Comparison of ENCODE assay signal across 28 mouse cellular contexts in genomic region chr16:19997616-19998015, GRCm38 (mm10). TPM values are rescaled to one million over a fixed set of nuclear protein-coding genes. Genes with fewer than 3 reads are reported as not detected.
DNase-seq lines count a peak whose midpoint lies in the region; ATAC-seq and TF ChIP-seq lines count a peak whose summit lies in the region.
"Had no signal": no experiment of that assay in that cellular context is flagged by ENCODE, and none has a peak within 500 bp of the region (broad histone marks: within the 10 kb centered on the region; RNA-seq: fewer than 3 reads in every experiment).

No protein-coding gene starts in this region.

- no peak for ATAC-seq in embryonic facial prominence, embryonic 13.5 days (ENCODE audit: insufficient number of reproducible peaks, insufficient read depth, low FRiP score, low TSS enrichment, low read depth)
- ATAC-seq in lung, embryonic 14.5 days (ENCODE audit: insufficient read depth), result no peak
- ATAC-seq in stomach, embryonic 14.5 days (ENCODE audit: insufficient number of reproducible peaks, insufficient read depth, low FRiP score, low read depth), result no peak; the same call in 1 of the 2 replicates
- no peak for ATAC-seq in stomach, postnatal 0 days (ENCODE audit: low FRiP score, low TSS enrichment)
- ATAC-seq: activated CD4-positive, CD25-positive, alpha-beta regulatory T cell, adult 4 months; forebrain, embryonic 14.5 days; forebrain, postnatal 0 days; hindbrain, postnatal 0 days; inflammation-experienced regulatory T-cells, adult 6 months had no signal

- H3K9ac ChIP-seq in embryonic facial prominence, embryonic 13.5 days, result no peak overlapping the region
- H3K9ac ChIP-seq in lung, embryonic 14.5 days, result no peak overlapping the region
- H3K9ac ChIP-seq in stomach, embryonic 14.5 days (replicated peaks; ENCODE audit: low read depth, low read length), result no peak overlapping the region
- no peak overlapping the region for H3K9ac ChIP-seq in stomach, postnatal 0 days (ENCODE audit: low read length)
- H3K9ac ChIP-seq: embryonic facial prominence, embryonic 12.5 days; forebrain, postnatal 0 days; heart, embryonic 12.5 days; heart, embryonic 15.5 days; hindbrain, embryonic 14.5 days had no signal

- no peaks in the 10 kb centered on the region for H3K9me3 ChIP-seq in embryonic facial prominence, embryonic 13.5 days
- H3K9me3 ChIP-seq in embryonic facial prominence, embryonic 10.5 days, result no peaks in the 10 kb centered on the region
- no peaks in the 10 kb centered on the region for H3K9me3 ChIP-seq in lung, embryonic 14.5 days (ENCODE audit: low read depth, low read length)
- H3K9me3 ChIP-seq in stomach, embryonic 14.5 days (ENCODE audit: control insufficient read depth, low read depth, low read length), result no peaks in the 10 kb centered on the region
- H3K9me3 ChIP-seq in stomach, postnatal 0 days (ENCODE audit: control insufficient read depth, low read length), result no peaks in the 10 kb centered on the region
- H3K9me3 ChIP-seq: embryonic facial prominence, embryonic 12.5 days; heart, embryonic 12.5 days; heart, embryonic 15.5 days; hindbrain, embryonic 10.5 days had no signal

- DNase-seq in embryonic facial prominence, embryonic 10.5 days (ENCODE audit: low spot score), result no peak
- no peak for DNase-seq in lung, embryonic 14.5 days
- DNase-seq in lung, postnatal 10 days, result no peak
- no peak for DNase-seq in stomach, postnatal 0 days (ENCODE audit: low spot score)
- DNase-seq in layer of hippocampus, adult 11-12 months (ENCODE audit: low spot score), result no peak
- no peak for DNase-seq in right cerebral cortex, postnatal 4 days
- DNase-seq: adrenal gland, postnatal 10 days; adrenal gland, postnatal 36 days; cerebellum, adult 18-20 months; cerebellum, adult 9-10 months; cerebellum, postnatal 14 days; forebrain, postnatal 0 days; gastrocnemius, adult 2 months; gastrocnemius, postnatal 14 days; heart, adult 18-20 months; heart, postnatal 10 days; heart, postnatal 36 days had no signal

- no peak for TF ChIP-seq CTCF in lung, embryonic 14.5 days (IDR thresholded peaks at IDR 0.05; ENCODE audit: low read depth)
- TF ChIP-seq CTCF in stomach, postnatal 0 days (IDR thresholded peaks at IDR 0.05; ENCODE audit: low read depth), result no peak

- 81% methylated on average over 7 of the region's 7 CpGs for WGBS in embryonic facial prominence, embryonic 13.5 days
- WGBS in embryonic facial prominence, embryonic 10.5 days, result 91% methylated on average over 7 of the region's 7 CpGs
- WGBS in lung, embryonic 14.5 days, result 82% methylated on average over 7 of the region's 7 CpGs
- WGBS in stomach, embryonic 14.5 days, result 84% methylated on average over 7 of the region's 7 CpGs
- WGBS in stomach, postnatal 0 days, result 81% methylated on average over 7 of the region's 7 CpGs

- H3K4me1 ChIP-seq in embryonic facial prominence, embryonic 13.5 days, result no peaks in the 10 kb centered on the region
- H3K4me1 ChIP-seq in embryonic facial prominence, embryonic 10.5 days, result no peaks in the 10 kb centered on the region
- 0 out of 2 replicates have a peak, but pooled peaks cover 3% of the 10 kb centered on the region for H3K4me1 ChIP-seq in lung, embryonic 14.5 days (ENCODE audit: insufficient read depth)
- no peaks in the 10 kb centered on the region for H3K4me1 ChIP-seq in stomach, embryonic 14.5 days (ENCODE audit: control insufficient read depth, insufficient read depth, low read length)
- H3K4me1 ChIP-seq in stomach, postnatal 0 days (replicated peaks; ENCODE audit: control insufficient read depth, insufficient read depth), result no peaks in the 10 kb centered on the region
- H3K4me1 ChIP-seq: embryonic facial prominence, embryonic 12.5 days; heart, embryonic 12.5 days; heart, embryonic 15.5 days; hindbrain, embryonic 10.5 days had no signal

- no peak overlapping the region for H3K4me2 ChIP-seq in embryonic facial prominence, embryonic 13.5 days
- H3K4me2 ChIP-seq in lung, embryonic 14.5 days, result no peak overlapping the region
- no peak overlapping the region for H3K4me2 ChIP-seq in stomach, embryonic 14.5 days (replicated peaks; ENCODE audit: low read depth, low read length)
- H3K4me2 ChIP-seq in stomach, postnatal 0 days (replicated peaks; ENCODE audit: low read depth), result no peak overlapping the region
- H3K4me2 ChIP-seq: embryonic facial prominence, embryonic 12.5 days; heart, embryonic 12.5 days; heart, embryonic 15.5 days; hindbrain, embryonic 14.5 days had no signal

- no peak overlapping the region for H3K4me3 ChIP-seq in embryonic facial prominence, embryonic 13.5 days
- no peak overlapping the region for H3K4me3 ChIP-seq in embryonic facial prominence, embryonic 10.5 days
- H3K4me3 ChIP-seq in lung, embryonic 14.5 days (ENCODE audit: low read depth, low read length), result no peak overlapping the region
- H3K4me3 ChIP-seq in stomach, embryonic 14.5 days (ENCODE audit: low read depth, low read length), result no peak overlapping the region
- no peak overlapping the region for H3K4me3 ChIP-seq in stomach, postnatal 0 days (ENCODE audit: low read depth, low read length)
- H3K4me3 ChIP-seq: embryonic facial prominence, embryonic 12.5 days; gastrocnemius, adult 2 months; heart, embryonic 12.5 days; heart, embryonic 15.5 days; hindbrain, embryonic 10.5 days had no signal

- H3K36me3 ChIP-seq in embryonic facial prominence, embryonic 13.5 days, result no peaks in the 10 kb centered on the region
- H3K36me3 ChIP-seq in embryonic facial prominence, embryonic 10.5 days (replicated peaks), result no peaks in the 10 kb centered on the region
- no peaks in the 10 kb centered on the region for H3K36me3 ChIP-seq in lung, embryonic 14.5 days (ENCODE audit: insufficient read depth)
- no peaks in the 10 kb centered on the region for H3K36me3 ChIP-seq in stomach, embryonic 14.5 days (ENCODE audit: control insufficient read depth, insufficient read depth, low read length)
- no peaks in the 10 kb centered on the region for H3K36me3 ChIP-seq in stomach, postnatal 0 days (ENCODE audit: control insufficient read depth, insufficient read depth, low read length)
- H3K36me3 ChIP-seq: embryonic facial prominence, embryonic 12.5 days; heart, embryonic 12.5 days; heart, embryonic 15.5 days; hindbrain, embryonic 10.5 days had no signal

- H3K27ac ChIP-seq in embryonic facial prominence, embryonic 13.5 days, result peak overlapping the region; percentile 33; the same call in 1 of the 2 replicates
- no peak overlapping the region for H3K27ac ChIP-seq in embryonic facial prominence, embryonic 10.5 days (replicated peaks)
- H3K27ac ChIP-seq in lung, embryonic 14.5 days (ENCODE audit: low read depth), result peak overlapping the region; percentile 60; the same call in 1 of the 2 replicates
- peak overlapping the region; percentile 21; the same call in 1 of the 2 replicates for H3K27ac ChIP-seq in stomach, embryonic 14.5 days (ENCODE audit: low read length)
- no peak overlapping the region; the same call in 1 of the 2 replicates for H3K27ac ChIP-seq in stomach, postnatal 0 days (replicated peaks)
- H3K27ac ChIP-seq: embryonic facial prominence, embryonic 12.5 days; gastrocnemius, adult 2 months; heart, embryonic 15.5 days; hindbrain, embryonic 10.5 days; hindbrain, embryonic 14.5 days; hindbrain, postnatal 0 days had no signal

- no peak for TF ChIP-seq EP300 in stomach, postnatal 0 days (optimal IDR thresholded peaks at IDR 0.05)

- H3K27me3 ChIP-seq in embryonic facial prominence, embryonic 13.5 days, result no peaks in the 10 kb centered on the region
- H3K27me3 ChIP-seq in embryonic facial prominence, embryonic 10.5 days (replicated peaks; ENCODE audit: low read depth, poor library complexity, severe bottlenecking), result no peaks in the 10 kb centered on the region
- H3K27me3 ChIP-seq in lung, embryonic 14.5 days (ENCODE audit: insufficient read depth, low read length), result no peaks in the 10 kb centered on the region
- no peaks in the 10 kb centered on the region for H3K27me3 ChIP-seq in stomach, embryonic 14.5 days (ENCODE audit: control insufficient read depth, insufficient read depth, low read length)
- H3K27me3 ChIP-seq in stomach, postnatal 0 days (ENCODE audit: control insufficient read depth, insufficient read depth, low read length), result no peaks in the 10 kb centered on the region
- H3K27me3 ChIP-seq: embryonic facial prominence, embryonic 12.5 days; heart, embryonic 12.5 days; heart, embryonic 15.5 days had no signal

RNA-seq across cellular contexts. Expression of gene Klhl6, which starts 14.8 kb away (rescaled TPM):
- polyA plus RNA-seq in embryonic facial prominence, embryonic 13.5 days (2015; fragmentation: Nextera tagmentation; extraction: Ambion mirVana), result 6.5 and 8.0 TPM in 2 replicates
- 8.7 and 9.7 TPM in 2 replicates for polyA plus RNA-seq in embryonic facial prominence, embryonic 10.5 days (2016; fragmentation: Nextera tagmentation; extraction: Ambion mirVana)
- polyA plus RNA-seq in lung, embryonic 14.5 days (2014; fragmentation: Nextera tagmentation; extraction: Ambion mirVana), result 15.4 and 17.0 TPM in 2 replicates
- 7.5 and 7.7 TPM in 2 replicates for polyA plus RNA-seq in stomach, embryonic 14.5 days (2014; fragmentation: Nextera tagmentation; extraction: Ambion mirVana)
- polyA plus RNA-seq in stomach, postnatal 0 days (2015; fragmentation: Nextera tagmentation; extraction: Ambion mirVana), result 2.4 and 2.7 TPM in 2 replicates

Comparison
In these comparisons a context has a peak if more than half of its experiments do, and no peak if none do; other contexts are left out.
1. H3K27ac ChIP-seq: peak in embryonic facial prominence, embryonic 13.5 days (single experiment), lung, embryonic 14.5 days (single experiment) and stomach, embryonic 14.5 days (single experiment); none in embryonic facial prominence, embryonic 10.5 days (single experiment) and stomach, postnatal 0 days (single experiment).